Mouse (Mus musculus) intestine, embryonic 16.5 days (tissue): ENCODE measurements around the gene Elob. TPM values are rescaled to one million over a fixed set of nuclear protein-coding genes. Genes with fewer than 3 reads are reported as not detected.

Experiments
- ATAC-seq: fragments of 200-750 bp; cut with Nextera tagmentation; 2 replicates; pipeline ENCODE4 v1.8.0; 2017; ENCODE audit warnings: moderate TSS enrichment, moderate library complexity
- H3K27ac ChIP-seq: fragments of 300-500 bp; sonication (generic); 2 replicates; pipeline ENCODE4 v1.5.1; 2014; ENCODE audit warnings: mild to moderate bottlenecking, low read length
- H3K27me3 ChIP-seq: fragments of 300-500 bp; sonication (generic); replicated peaks from 2 replicates; pipeline ENCODE4 v1.6.1; 2014; ENCODE audit warnings: low read length, control low read depth, mixed read lengths; ENCODE audit not compliant: control insufficient read depth, insufficient read depth
- H3K36me3 ChIP-seq: fragments of 300-500 bp; sonication (generic); 2 replicates; pipeline ENCODE4 v1.6.1; 2014; ENCODE audit warnings: low read length, control low read depth; ENCODE audit not compliant: control insufficient read depth, insufficient read depth
- H3K4me1 ChIP-seq: fragments of 300-500 bp; sonication (generic); 2 replicates; pipeline ENCODE4 v1.6.1; 2014; ENCODE audit warnings: low read length, control low read depth, mixed read lengths; ENCODE audit not compliant: control insufficient read depth, insufficient read depth
- H3K4me2 ChIP-seq: fragments of 300-500 bp; sonication (generic); 2 replicates; pipeline ENCODE4 v1.6.1; 2014; ENCODE audit warnings: low read depth, low read length, control low read depth
- H3K4me3 ChIP-seq: fragments of 300-500 bp; sonication (generic); 2 replicates; pipeline ENCODE4 v1.5.1; 2014; ENCODE audit warnings: mild to moderate bottlenecking, low read length
- H3K9ac ChIP-seq: fragments of 300-500 bp; sonication (generic); 2 replicates; pipeline ENCODE4 v1.6.1; 2014; ENCODE audit warnings: low read depth, low read length
- H3K9me3 ChIP-seq: fragments of 300-500 bp; sonication (generic); 2 replicates; pipeline ENCODE4 v1.6.1; 2016; ENCODE audit warnings: low read length, control low read depth; ENCODE audit not compliant: control insufficient read depth
- WGBS: fragments of 180-500 bp; shearing (Covaris S2); extraction: QIAGEN DNeasy Blood & Tissue Kit; methylation state at CpG from one replicate; pipeline ENCODE4 v1.1.7; 2014; 5-methylcytosine and 5-hydroxymethylcytosine counted together
- polyA plus RNA-seq: library from polyadenylated mRNA; unstranded; fragments of >200 nt; fragmentation: Nextera tagmentation; extraction: Ambion mirVana; gene quantifications from 2 replicates; pipeline ENCODE4 v1.2.1, GENCODE M21; 2015

The Elob gene
- polyA plus RNA-seq, 1 experiment from 2014 or later = 930 TPM

DNA sequence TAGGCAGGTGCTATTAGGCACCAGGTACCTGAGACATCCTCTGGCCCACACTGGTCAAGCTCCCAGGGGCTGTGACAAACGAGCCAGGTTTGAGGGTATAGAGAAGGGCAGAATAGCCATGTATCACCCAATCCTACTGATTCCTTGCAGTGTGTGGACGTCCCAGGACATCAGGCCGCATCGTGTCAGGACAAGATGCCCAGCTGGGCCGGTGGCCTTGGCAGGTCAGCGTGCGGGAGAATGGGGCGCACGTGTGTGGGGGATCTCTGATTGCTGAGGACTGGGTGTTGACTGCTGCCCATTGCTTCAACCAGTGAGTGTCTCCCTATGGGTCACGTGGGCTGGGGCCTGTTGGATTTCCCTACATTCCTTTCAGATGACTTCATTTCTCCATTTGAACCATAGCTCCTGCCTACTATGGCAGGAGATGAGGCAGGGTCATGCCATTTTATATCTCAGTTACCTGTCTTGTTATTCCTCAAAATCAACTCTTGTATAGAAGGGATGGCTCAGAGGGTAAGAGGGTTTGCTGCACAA lies 25.4 kb upstream of the Elob start:
- H3K9me3 ChIP-seq = no peaks in the 10 kb centered on the region
- H3K36me3 ChIP-seq = no peaks in the 10 kb centered on the region
- no peak overlapping the region for H3K27ac ChIP-seq
- no peak for ATAC-seq
- no peak overlapping the region for H3K9ac ChIP-seq
- no peak overlapping the region for H3K4me2 ChIP-seq
- no peaks in the 10 kb centered on the region for H3K27me3 ChIP-seq
- H3K4me3 ChIP-seq = no peak overlapping the region
- H3K4me1 ChIP-seq = 0 out of 2 replicates have a peak, but pooled peaks cover 2% of the 10 kb centered on the region
- 85% methylated on average over 10 of the region's 10 CpGs for WGBS

- Histone ChIP-seq H3K9ac (no peak overlapping the region), H3K27me3 (no peaks in the 10 kb centered on the region), H3K4me3 (no peak overlapping the region), H3K4me1 (0 out of 2 replicates have a peak, but pooled peaks cover 2% of the 10 kb centered on the region), H3K36me3 (no peaks in the 10 kb centered on the region), H3K27ac (no peak overlapping the region), H3K9me3 (no peaks in the 10 kb centered on the region), H3K4me2 (no peak overlapping the region)
- 0 out of 2 replicates have a peak, but pooled peaks have one; percentile 17 for ATAC-seq
- 32% methylated on average over 5 of the region's 5 CpGs for WGBS
These were observed 24.4 kb upstream of the Elob start for GRCm38 (mm10) chr17:23853292-23853691.

DNA sequence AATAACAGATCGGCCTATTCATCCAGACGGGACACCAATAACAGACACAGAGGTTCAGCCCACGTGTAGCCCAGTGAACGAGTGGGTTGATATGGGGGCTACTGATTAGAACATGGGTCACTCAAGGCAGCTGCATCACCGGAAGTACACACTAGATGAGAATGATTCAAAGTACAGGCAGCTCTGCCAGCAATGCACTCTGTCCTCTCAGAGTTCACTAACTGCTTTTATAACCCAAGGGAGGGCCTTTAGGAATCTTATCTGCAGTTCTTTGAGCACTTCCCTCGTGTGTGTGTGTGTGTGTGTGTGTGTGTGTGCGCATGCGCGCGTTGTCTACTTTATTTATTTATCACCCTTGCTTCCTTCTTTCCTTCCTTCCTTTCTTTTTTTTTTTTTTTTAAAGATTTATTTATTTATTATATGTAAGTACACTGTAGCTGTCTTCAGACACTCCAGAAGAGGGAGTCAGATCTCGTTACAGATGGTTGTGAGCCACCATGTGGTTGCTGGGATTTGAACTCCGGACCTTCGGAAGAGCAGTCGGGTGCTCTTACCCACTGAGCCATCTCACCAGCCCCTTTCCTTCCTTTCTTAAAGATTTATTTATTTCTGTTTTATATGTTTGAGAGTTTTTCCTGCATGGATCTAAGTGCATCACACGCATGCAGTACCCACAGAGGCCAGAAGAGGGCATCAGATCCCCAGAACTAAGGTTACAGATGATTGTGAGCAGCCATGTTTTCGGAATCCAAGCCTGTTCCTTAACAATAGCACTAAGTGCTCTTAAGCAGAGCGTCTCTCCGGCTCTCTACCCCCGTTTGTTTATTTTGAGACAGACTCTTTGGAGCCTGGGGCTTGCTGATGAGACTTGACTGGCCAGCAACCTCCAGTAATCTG lies 22.2 kb upstream of the Elob start:
- ATAC-seq = peak; percentile 92
- WGBS = 51% methylated on average over 18 of the region's 19 CpGs

DNA sequence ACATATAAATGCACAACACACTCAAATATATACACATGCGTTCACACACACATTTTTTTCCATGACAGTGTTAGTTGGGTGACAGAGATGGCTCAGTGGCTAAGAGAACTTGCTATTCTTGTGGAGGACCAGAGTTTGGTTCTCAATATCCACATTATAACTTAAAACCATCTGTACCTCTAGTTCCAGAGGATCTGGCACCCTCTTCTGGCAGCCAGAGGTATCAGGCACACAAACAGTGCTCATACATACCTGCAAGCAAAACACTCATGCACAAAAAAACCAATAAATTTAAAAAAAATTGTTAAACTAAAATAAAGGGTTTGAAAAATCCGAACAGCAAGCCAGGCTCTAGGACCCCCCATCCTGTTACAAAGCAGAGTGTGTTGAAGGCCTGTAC lies 21.1 kb upstream of the Elob start:
- Histone ChIP-seq H3K27ac (no peak overlapping the region), H3K27me3 (no peaks in the 10 kb centered on the region), H3K4me3 (no peak overlapping the region), H3K4me2 (no peak overlapping the region), H3K36me3 (no peaks in the 10 kb centered on the region), H3K4me1 (0 out of 2 replicates have a peak, but pooled peaks cover 2% of the 10 kb centered on the region), H3K9ac (no peak overlapping the region), H3K9me3 (no peaks in the 10 kb centered on the region)
- no peak for ATAC-seq
- WGBS = 65% methylated on average over 2 of the region's 2 CpGs

More for the DNA sequence above, 22.2 kb upstream of the Elob start:
- Histone ChIP-seq H3K27ac (peak overlapping the region; percentile 76), H3K27me3 (no peaks in the 10 kb centered on the region), H3K9ac (0 out of 2 replicates have a peak overlapping the region, but pooled peaks have one; percentile 28), H3K9me3 (no peaks in the 10 kb centered on the region), H3K4me2 (no peak overlapping the region), H3K4me1 (0 out of 2 replicates have a peak, but pooled peaks cover 2% of the 10 kb centered on the region), H3K4me3 (no peak overlapping the region), H3K36me3 (no peaks in the 10 kb centered on the region)

GRCm38 (mm10) chr17:23843812-23844273 lies 14.9 kb upstream of the Elob start, which contains the start of the genes Prss32 and Prss41:
TSS of gene Prss32 (plus strand) at chr17:23843855.
TSS of gene Prss41 (minus strand) at chr17:23844172.
- no peak within 1 kb of the TSS for H3K27ac ChIP-seq
- H3K27me3 ChIP-seq = no peaks in the 10 kb centered on the region
- H3K4me2 ChIP-seq = peak within 1 kb of the TSS; percentile 49
- peak within 1 kb of the TSS; percentile 29; the same call in 1 of the 2 replicates for H3K9ac ChIP-seq
- H3K4me1 ChIP-seq = no peaks in the 10 kb centered on the region; the same call in 1 of the 2 replicates
- peak within 1 kb of the TSS; percentile 26 for H3K4me3 ChIP-seq
- peak; percentile 47 for ATAC-seq
- no peaks in the 10 kb centered on the region for H3K36me3 ChIP-seq
- WGBS = 14% methylated on average over 19 of the region's 19 CpGs
- H3K9me3 ChIP-seq = no peaks in the 10 kb centered on the region

DNA sequence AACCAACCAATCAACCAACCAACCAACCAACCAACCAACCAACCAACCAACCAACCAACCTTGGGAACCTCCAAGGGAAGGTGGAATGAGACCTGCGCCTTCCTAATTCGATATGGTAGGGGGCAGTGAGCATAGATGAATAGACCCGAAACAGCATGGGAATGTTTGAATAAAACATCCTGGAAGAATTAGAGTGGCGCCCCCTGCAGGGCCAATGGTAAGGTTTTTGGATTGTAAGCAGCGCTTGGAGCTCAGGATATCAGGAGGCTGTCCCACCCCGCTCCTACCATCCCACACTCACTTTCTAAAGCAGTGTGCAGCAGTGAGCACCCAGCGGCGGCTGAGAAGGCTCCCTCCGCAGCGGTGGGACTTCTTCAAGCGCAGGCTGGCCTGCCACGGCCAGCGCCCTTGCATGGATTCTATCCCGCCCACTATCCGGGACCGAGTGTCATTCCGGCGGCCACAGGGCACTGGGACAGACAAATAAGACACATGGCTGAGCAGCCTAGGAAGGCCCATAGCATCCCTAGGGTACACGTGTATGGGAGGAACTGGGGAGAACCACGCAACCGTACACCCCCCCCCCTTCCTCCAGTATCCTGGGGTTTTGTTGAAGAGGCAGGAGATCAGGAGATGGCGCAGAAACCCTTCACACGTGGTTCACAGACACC lies 14.3 kb upstream of the Elob start:
- no peaks in the 10 kb centered on the region for H3K36me3 ChIP-seq
- peak overlapping the region; percentile 26 for H3K4me3 ChIP-seq
- peak; percentile 19; the same call in 1 of the 2 replicates for ATAC-seq

DNA sequence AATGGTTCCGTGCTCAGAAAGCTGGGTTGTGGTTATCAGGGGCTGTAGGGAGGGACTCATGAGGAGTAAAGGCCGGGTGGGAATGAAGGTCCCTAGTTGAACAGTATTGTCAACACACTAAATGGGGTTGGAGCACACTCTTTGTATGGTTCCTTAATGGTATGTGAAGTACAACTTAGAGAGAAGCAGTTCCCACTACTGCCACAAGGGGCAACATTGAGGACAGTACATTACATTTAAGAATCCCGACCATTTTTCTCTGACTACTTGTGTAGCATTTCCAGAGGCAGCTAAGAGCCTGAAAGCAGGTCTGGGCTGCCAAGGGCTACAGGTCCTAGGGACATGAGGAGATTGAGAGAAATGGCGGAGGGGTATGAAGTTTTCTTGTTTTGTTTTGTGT lies 12.2 kb upstream of the Elob start:
- 30% methylated on average over 4 of the region's 4 CpGs for WGBS
- no peaks in the 10 kb centered on the region for H3K9me3 ChIP-seq
- no peak overlapping the region for H3K27ac ChIP-seq
- no peaks in the 10 kb centered on the region for H3K36me3 ChIP-seq
- H3K9ac ChIP-seq = no peak overlapping the region
- ATAC-seq = no peak
- no peaks in the 10 kb centered on the region; the same call in 1 of the 2 replicates for H3K4me1 ChIP-seq
- no peaks in the 10 kb centered on the region for H3K27me3 ChIP-seq
- no peak overlapping the region for H3K4me3 ChIP-seq
- no peak overlapping the region for H3K4me2 ChIP-seq

More for the DNA sequence above, 14.3 kb upstream of the Elob start:
- WGBS = 53% methylated on average over 23 of the region's 23 CpGs
- Histone ChIP-seq H3K27me3 (no peaks in the 10 kb centered on the region), H3K27ac (no peak overlapping the region), H3K4me1 (no peaks in the 10 kb centered on the region; the same call in 1 of the 2 replicates), H3K4me2 (peak overlapping the region; percentile 49), H3K9me3 (no peaks in the 10 kb centered on the region), H3K9ac (0 out of 2 replicates have a peak overlapping the region, but pooled peaks have one; percentile 29)

- H3K36me3 ChIP-seq = no peaks in the 10 kb centered on the region
- WGBS = 69% methylated on average over 8 of the region's 8 CpGs
- no peaks in the 10 kb centered on the region for H3K9me3 ChIP-seq
- no peak within 1 kb of the TSS for H3K27ac ChIP-seq
- no peaks in the 10 kb centered on the region; the same call in 1 of the 2 replicates for H3K27me3 ChIP-seq
- no peak for ATAC-seq
- H3K4me3 ChIP-seq = no peak within 1 kb of the TSS
- H3K9ac ChIP-seq = no peak within 1 kb of the TSS; the same call in 1 of the 2 replicates
- no peaks in the 10 kb centered on the region for H3K4me1 ChIP-seq
- no peak within 1 kb of the TSS for H3K4me2 ChIP-seq
These were observed 7.2 kb upstream of the Elob start, which contains the start of gene Prss33 for GRCm38 (mm10) chr17:23836006-23836575. TSS of gene Prss33 (minus strand) at chr17:23836056.
